Comparison of ENCODE assay signal across 8 mouse cellular contexts in the genomic region with DNA sequence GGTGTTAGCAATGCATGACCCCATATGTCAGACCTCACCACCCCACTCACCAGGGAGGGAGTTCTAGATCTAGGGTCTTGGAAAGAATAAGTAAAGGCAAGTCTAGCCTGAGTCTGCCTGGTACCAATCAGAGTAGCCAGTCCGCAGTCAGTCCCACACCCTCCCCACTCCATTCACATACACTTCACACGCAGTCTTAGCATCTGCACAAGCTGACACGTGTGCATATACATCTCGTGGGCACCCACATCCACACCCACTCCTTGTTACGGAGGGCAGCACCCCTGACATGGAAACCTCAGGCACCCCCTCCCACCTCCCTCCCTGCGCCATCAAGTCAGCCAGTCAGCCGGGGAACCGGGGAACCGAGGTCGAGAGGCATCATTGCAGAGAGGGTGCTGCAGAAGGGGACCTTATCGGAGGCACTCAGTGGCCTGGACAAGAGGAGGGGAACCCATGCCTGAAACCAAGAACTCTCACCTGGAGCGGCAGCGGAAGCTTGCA. TPM values are rescaled to one million over a fixed set of nuclear protein-coding genes. Genes with fewer than 3 reads are reported as not detected.
DNase-seq lines count a peak whose midpoint lies in the region; ATAC-seq and TF ChIP-seq lines count a peak whose summit lies in the region.

No protein-coding gene starts in this region.

- no peak for DNase-seq in heart, adult 2 months
- no peak for DNase-seq in heart, postnatal 25 days (ENCODE audit: low spot score)
- no peak for DNase-seq in CH12.LX (ENCODE audit: extremely low read depth)
- no peak for DNase-seq in right cerebral cortex, postnatal 4 days
- DNase-seq in frontal cortex, postnatal 14 days (ENCODE audit: low spot score in 2 of 2), result no peak
- DNase-seq in thymus, adult 18-20 months, result no peak

- TF ChIP-seq EP300 in heart, adult 2 months (IDR thresholded peaks at IDR 0.05; ENCODE audit: insufficient read depth, low read depth, low read length), result no peak
- no peak for TF ChIP-seq EP300 in CH12.LX (IDR thresholded peaks at IDR 0.05; ENCODE audit: low read length)

- H3K27ac ChIP-seq in heart, adult 2 months, result peak overlapping the region; percentile 95
- peak overlapping the region; percentile 22; the same call in 1 of the 2 replicates for H3K27ac ChIP-seq in CH12.LX (ENCODE audit: insufficient read depth, low read depth)
- H3K27ac ChIP-seq in forebrain, embryonic 13.5 days, result no peak overlapping the region; the same call in 1 of the 2 replicates
- H3K27ac ChIP-seq in liver, embryonic 16.5 days (ENCODE audit: low read length), result peak overlapping the region; percentile 89

- H3K27me3 ChIP-seq in heart, adult 2 months (ENCODE audit: control insufficient read depth, insufficient read depth, low read length), result no peaks in the 10 kb centered on the region
- H3K27me3 ChIP-seq in CH12.LX (replicated peaks), result no peaks in the 10 kb centered on the region
- H3K27me3 ChIP-seq in forebrain, embryonic 13.5 days, result no peaks in the 10 kb centered on the region
- H3K27me3 ChIP-seq in liver, embryonic 16.5 days (ENCODE audit: control insufficient read depth, insufficient read depth, low read depth, low read length), result no peaks in the 10 kb centered on the region

- no peak for TF ChIP-seq POLR2A in heart, adult 2 months (IDR thresholded peaks at IDR 0.05; ENCODE audit: insufficient read depth, low read depth, low read length)
- no peak for TF ChIP-seq POLR2A in CH12.LX (IDR thresholded peaks at IDR 0.05; ENCODE audit: low read depth, low read length)

- no peak for TF ChIP-seq RAD21 in CH12.LX (IDR thresholded peaks at IDR 0.05; ENCODE audit: low read depth, low read length)

- H3K36me3 ChIP-seq in heart, adult 2 months (ENCODE audit: control insufficient read depth, insufficient read depth, low read length), result no peaks in the 10 kb centered on the region
- peaks cover 12 to 51% of the 10 kb centered on the region in 2 experiments for H3K36me3 ChIP-seq in CH12.LX (replicated peaks in 1 of 2; ENCODE audit: control insufficient read depth in 1 of 2, insufficient read depth in 1 of 2, low read length in 1 of 2)
- H3K36me3 ChIP-seq in forebrain, embryonic 13.5 days (ENCODE audit: poor library complexity, severe bottlenecking), result peaks cover 13% of the 10 kb centered on the region
- peaks cover 13% of the 10 kb centered on the region for H3K36me3 ChIP-seq in liver, embryonic 16.5 days (ENCODE audit: control insufficient read depth, insufficient read depth)

- WGBS in heart, adult 2 months, result 32% methylated on average over 13 of the region's 13 CpGs
- WGBS in forebrain, embryonic 13.5 days, result 12% methylated on average over 13 of the region's 13 CpGs
- WGBS in liver, embryonic 16.5 days (ENCODE audit: insufficient replicate concordance), result 9% methylated on average over 13 of the region's 13 CpGs

- peak overlapping the region; percentile 60 for H3K9ac ChIP-seq in heart, adult 2 months (ENCODE audit: low read depth, low read length)
- peak overlapping the region; percentile 55 for H3K9ac ChIP-seq in CH12.LX (ENCODE audit: insufficient read depth, low read depth)
- H3K9ac ChIP-seq in forebrain, embryonic 13.5 days, result peak overlapping the region; percentile 81
- peak overlapping the region; percentile 91 for H3K9ac ChIP-seq in liver, embryonic 16.5 days (ENCODE audit: low read depth, low read length)

- TF ChIP-seq CTCF in heart, adult 2 months (IDR thresholded peaks at IDR 0.05), result no peak
- TF ChIP-seq CTCF in CH12.LX (conservative IDR thresholded peaks at IDR 0.05 in 1 of 2, IDR thresholded peaks at IDR 0.05 in 1 of 2; ENCODE audit: low read depth in 2 of 2, low read length in 2 of 2), result no peak

- intact Hi-C loops in heart, adult 2 months (cut with DNase I), result loop anchor here (2.0 kb wide), 1 partner anchor 62 kb away; a partner anchor contains a TSS
- intact Hi-C loops in heart, postnatal 25 days (cut with DNase I), result no loop called here

- H3K79me2 ChIP-seq in heart, adult 2 months (replicated peaks; ENCODE audit: control insufficient read depth, insufficient read depth, low read length), result no peaks in the 10 kb centered on the region
- H3K79me2 ChIP-seq in CH12.LX (replicated peaks; ENCODE audit: control insufficient read depth, extremely low read depth, insufficient read depth, poor library complexity, severe bottlenecking), result peaks cover 50% of the 10 kb centered on the region

- H3K4me1 ChIP-seq in heart, adult 2 months (ENCODE audit: control insufficient read depth, insufficient read depth, low read length), result peaks cover 10% of the 10 kb centered on the region; the same call in 1 of the 2 replicates
- peaks cover 27 to 53% of the 10 kb centered on the region in 2 experiments for H3K4me1 ChIP-seq in CH12.LX (ENCODE audit: control insufficient read depth in 1 of 2, insufficient read depth in 2 of 2)
- peaks cover 53% of the 10 kb centered on the region for H3K4me1 ChIP-seq in forebrain, embryonic 13.5 days
- H3K4me1 ChIP-seq in liver, embryonic 16.5 days (ENCODE audit: control insufficient read depth, low read depth, low read length), result peaks cover 66% of the 10 kb centered on the region

- H3K4me2 ChIP-seq in CH12.LX (ENCODE audit: insufficient read depth, low read depth, poor library complexity, severe bottlenecking), result peak overlapping the region; percentile 79
- H3K4me2 ChIP-seq in forebrain, embryonic 13.5 days, result peak overlapping the region; percentile 95
- peak overlapping the region; percentile 98 for H3K4me2 ChIP-seq in liver, embryonic 16.5 days (ENCODE audit: low read depth, low read length)

- H3K9me3 ChIP-seq in CH12.LX (replicated peaks; ENCODE audit: low read length), result no peaks in the 10 kb centered on the region
- H3K9me3 ChIP-seq in forebrain, embryonic 13.5 days (replicated peaks), result no peaks in the 10 kb centered on the region
- no peaks in the 10 kb centered on the region for H3K9me3 ChIP-seq in liver, embryonic 16.5 days (replicated peaks; ENCODE audit: control insufficient read depth, low read length)

- H3K4me3 ChIP-seq in heart, adult 2 months, result peak overlapping the region; percentile 56
- peak overlapping the region; percentile 73 to 92 (median 91) for H3K4me3 ChIP-seq in CH12.LX (replicated peaks in 1 of 3; ENCODE audit: low read depth in 2 of 3, low read length in 2 of 3, poor library complexity in 1 of 3)
- H3K4me3 ChIP-seq in forebrain, embryonic 13.5 days, result peak overlapping the region; percentile 55
- peak overlapping the region; percentile 91 for H3K4me3 ChIP-seq in liver, embryonic 16.5 days (ENCODE audit: low read depth, low read length)

- dilution Hi-C loops in CH12.LX (cut with MboI; ENCODE audit: extremely low pct_ligation_motif_present, extremely low pct_unique_long_range_greater_than_20kb, low sequenced_read_pairs), result no loop called here

- peak; percentile 48 for ATAC-seq in forebrain, embryonic 13.5 days
- ATAC-seq in liver, embryonic 16.5 days (ENCODE audit: low read depth), result peak; percentile 2

- in situ Hi-C loops in CH12.LX (cut with MboI; ENCODE audit: low pct_ligation_motif_present, low pct_unique_long_range_greater_than_20kb, low sequenced_read_pairs), result loop anchor here (5.0 kb wide), 1 partner anchor 62 kb away; a partner anchor contains a TSS

TF ChIP-seq in CH12.LX, 34 proteins besides CTCF, POLR2A, EP300 and RAD21:
- TF ChIP-seq USF1 (IDR thresholded peaks at IDR 0.05; ENCODE audit: low read depth, low read length), result no peak
- no peak for TF ChIP-seq TCF12 (IDR thresholded peaks at IDR 0.05; ENCODE audit: low read depth, low read length)
- no peak for TF ChIP-seq GABPA (IDR thresholded peaks at IDR 0.05; ENCODE audit: insufficient replicate concordance, low read depth, low read length)
- TF ChIP-seq KAT2A (IDR thresholded peaks at IDR 0.05; ENCODE audit: insufficient replicate concordance, low read length), result no peak
- TF ChIP-seq MAX (IDR thresholded peaks at IDR 0.05; ENCODE audit: low read length), result no peak
- TF ChIP-seq RCOR1 (conservative IDR thresholded peaks at IDR 0.05; ENCODE audit: low read depth, low read length), result no peak
- no peak for TF ChIP-seq MAZ (IDR thresholded peaks at IDR 0.05; ENCODE audit: low read depth, low read length)
- no peak for TF ChIP-seq MXI1 (IDR thresholded peaks at IDR 0.05; ENCODE audit: low read depth, low read length)
- TF ChIP-seq SMC3 (IDR thresholded peaks at IDR 0.05; ENCODE audit: low read depth, low read length), result no peak

RNA-seq across cellular contexts. Expression of a gene that starts 1.6 kb away (rescaled TPM):
- 1 to 10 TPM; 4.1 to 4.6 TPM for total RNA-seq in heart, adult 2 months (2021)
- polyA plus RNA-seq in heart, adult 2 months (2012; rRNA removed), result 25.9 and 26.3 TPM in 2 replicates
- 1 to 10 TPM; 4.7 to 6.2 TPM for total RNA-seq in heart, postnatal 25 days (2021)
- total RNA-seq in CH12.LX (2012; rRNA removed), result 55.8 and 60.5 TPM in 2 replicates
- 28.3 and 28.6 TPM in 2 replicates for total RNA-seq in CH12.LX (2014; rRNA removed)
- 82.5 and 85.9 TPM in 2 replicates for polyA plus RNA-seq in CH12.LX (2012; ENCODE audit: insufficient read length, low read depth)
- 38.6 and 45.3 TPM in 2 replicates for polyA plus RNA-seq in forebrain, embryonic 13.5 days (2015; fragmentation: Nextera tagmentation; extraction: Ambion mirVana)
- 76.4 and 79.6 TPM in 2 replicates for polyA plus RNA-seq in liver, embryonic 16.5 days (2015; fragmentation: Nextera tagmentation; extraction: Ambion mirVana)

RNA-seq across cellular contexts. Expression of a gene that starts 7.8 kb away (rescaled TPM):
- under 1 TPM in 1 of 2 experiments, not detected in 1; 0.11 TPM for total RNA-seq in heart, adult 2 months (2021)
- not detected in 2 replicates for polyA plus RNA-seq in heart, adult 2 months (2012; rRNA removed)
- not detected for total RNA-seq in heart, postnatal 25 days (2021)
- total RNA-seq in CH12.LX (2012; rRNA removed), result 15.5 and 17.5 TPM in 2 replicates
- 10.1 and 11.2 TPM in 2 replicates for total RNA-seq in CH12.LX (2014; rRNA removed)
- 13.3 and 14.8 TPM in 2 replicates for polyA plus RNA-seq in CH12.LX (2012; ENCODE audit: insufficient read length, low read depth)
- polyA plus RNA-seq in forebrain, embryonic 13.5 days (2015; fragmentation: Nextera tagmentation; extraction: Ambion mirVana), result 0.44 and 0.57 TPM in 2 replicates
- polyA plus RNA-seq in liver, embryonic 16.5 days (2015; fragmentation: Nextera tagmentation; extraction: Ambion mirVana), result 3.8 and 4.1 TPM in 2 replicates

RNA-seq across cellular contexts. Expression of a gene that starts 40.1 kb away (rescaled TPM):
- total RNA-seq in heart, adult 2 months (2021), result 10 to 100 TPM; 11.7 to 11.9 TPM
- 17.1 and 24.6 TPM in 2 replicates for polyA plus RNA-seq in heart, adult 2 months (2012; rRNA removed)
- total RNA-seq in heart, postnatal 25 days (2021), result 10 to 100 TPM; 10.9 TPM
- total RNA-seq in CH12.LX (2012; rRNA removed) (4.5 and 7.0 TPM in 2 replicates), CH12.LX (2014; rRNA removed) (2.0 and 2.9 TPM in 2 replicates)
- polyA plus RNA-seq in CH12.LX (2012; ENCODE audit: insufficient read length, low read depth), result 19.1 and 22.1 TPM in 2 replicates
- 10.8 and 11.4 TPM in 2 replicates for polyA plus RNA-seq in forebrain, embryonic 13.5 days (2015; fragmentation: Nextera tagmentation; extraction: Ambion mirVana)
- polyA plus RNA-seq in liver, embryonic 16.5 days (2015; fragmentation: Nextera tagmentation; extraction: Ambion mirVana), result 16.8 and 17.0 TPM in 2 replicates
